Mouse (Mus musculus) pancreas, adult 10 weeks (tissue): ENCODE results near the gene Ubxn2a. TPM values are rescaled to one million over a fixed set of nuclear protein-coding genes. Genes with fewer than 3 reads are reported as not detected.

Source experiments
- polyA plus RNA-seq: library from polyadenylated mRNA; stranded (reverse); fragments of 350-450 nt; fragmentation: Illumina TruSeq; extraction: RNeasy Lipid Tissue Mini Kit (QIAGEN cat#74804); gene quantifications from one replicate; pipeline ENCODE4 v1.2.3, GENCODE M21; 2015; ENCODE audit warnings: low read depth, low replicate concordance; ENCODE audit not compliant: insufficient read depth

Ubxn2a gene
- polyA plus RNA-seq = 5.9 TPM

GRCm38 (mm10) chr12:4906951-4907906 is at the start of gene Ubxn2a:
Gene Ubxn2a, minus strand, starts transcription at chr12:4907705.

GRCm38 (mm10) chr12:4916994-4917804 is 9.7 kb upstream of the Ubxn2a start, which contains the start of gene Atad2b:
Gene Atad2b, plus strand, starts transcription at chr12:4917353.

GRCm38 (mm10) chr12:4874161-4874927 is 33.2 kb downstream of the Ubxn2a start, which contains the start of gene Mfsd2b:
Gene Mfsd2b, minus strand, starts transcription at chr12:4874359.

GRCm38 (mm10) chr12:4842890-4843597 is 64.5 kb downstream of the Ubxn2a start, which contains the start of gene Wdcp:
Gene Wdcp, plus strand, starts transcription at chr12:4843303.

GRCm38 (mm10) chr12:4841392-4841887 is 66.1 kb downstream of the Ubxn2a start, which contains the start of gene Fkbp1b:
Gene Fkbp1b, minus strand, starts transcription at chr12:4841591.

Other genes starting within 250 kb of the Ubxn2a start
- not detected for gene Fam228a, start 169.3 kb downstream of the Ubxn2a start, polyA plus RNA-seq
- not detected for gene Pfn4, start 138.7 kb downstream of the Ubxn2a start, polyA plus RNA-seq
- gene Fam228b, start 138.4 kb downstream of the Ubxn2a start, polyA plus RNA-seq = not detected
- 23.1 TPM for gene Sf3b6, start 90.2 kb downstream of the Ubxn2a start, polyA plus RNA-seq
- gene Fkbp1b, start 66.1 kb downstream of the Ubxn2a start, polyA plus RNA-seq = 9.2 TPM
- gene Wdcp, start 64.4 kb downstream of the Ubxn2a start, polyA plus RNA-seq = 2.9 TPM
- gene Mfsd2b, start 33.3 kb downstream of the Ubxn2a start, polyA plus RNA-seq = 1.1 TPM
- gene Atad2b, start 9.6 kb upstream of the Ubxn2a start, polyA plus RNA-seq = 2.1 TPM